Mouse (Mus musculus) small intestine, adult 2 months (tissue): ENCODE data around the gene Tnpo1.

ENCODE experiments used
- CTCF ChIP-seq: fragments of 200-500 bp; IDR thresholded peaks from 2 replicates; pipeline ENCODE4 v1.5.1; 2012; ENCODE audit warnings: low read depth, mild to moderate bottlenecking, control low read depth, inconsistent platforms, low read length, moderate library complexity, mixed read lengths; ENCODE audit not compliant: insufficient replicate concordance, insufficient read length; ENCODE audit errors: extremely low read depth
- POLR2A ChIP-seq: fragments of 200-500 bp; IDR thresholded peaks from 2 replicates; pipeline ENCODE4 v1.6.1; 2012; ENCODE audit warnings: low read depth, mild to moderate bottlenecking, control low read depth, inconsistent platforms, low read length, moderate library complexity

GRCm38 (mm10) chr13:98814275-98815040, 111.7 kb downstream of the Tnpo1 start:
- TF ChIP-seq POLR2A, result no peak
- TF ChIP-seq CTCF, result no peak
